Mouse (Mus musculus) inflammation-experienced regulatory T-cells, adult 6 months (primary cell): ENCODE measurements around the gene Urad. TPM values are rescaled to one million over a fixed set of nuclear protein-coding genes. Genes with fewer than 3 reads are reported as not detected.

Experiments
- ATAC-seq: one replicate; pipeline ENCODE4 v1.8.0; 2017
- polyA plus RNA-seq, 3 experiments: library from polyadenylated mRNA; unstranded; fragments of 100-300 nt; shearing (Covaris generic); gene quantifications; one replicate each; pipeline ENCODE4 v1.2.1; 2017

The Urad gene
- polyA plus RNA-seq, 3 experiments from 2014 or later, result not detected

GRCm38 (mm10) chr5:147323237-147323917 is 1.1 kb upstream of the Urad start:
- peak; percentile 70 for ATAC-seq

- ATAC-seq, result peak; percentile 78
Measured at GRCm38 (mm10) chr5:147319653-147320052, 2.6 kb downstream of the Urad start.

- ATAC-seq, result no peak
Measured at GRCm38 (mm10) chr5:147317991-147318390, 4.2 kb downstream of the Urad start.

GRCm38 (mm10) chr5:147317321-147317720 is 4.9 kb downstream of the Urad start:
- no peak for ATAC-seq

- no peak for ATAC-seq
Measured at GRCm38 (mm10) chr5:147315432-147316075, 6.7 kb downstream of the Urad start.

- no peak for ATAC-seq
Measured at GRCm38 (mm10) chr5:147314646-147315431, 7.4 kb downstream of the Urad start.

- no peak for ATAC-seq
Measured at GRCm38 (mm10) chr5:147312830-147313685, 9.2 kb downstream of the Urad start.

GRCm38 (mm10) chr5:147309786-147310185 is 12.5 kb downstream of the Urad start:
- no peak for ATAC-seq

- ATAC-seq, result no peak
Measured at GRCm38 (mm10) chr5:147308451-147308850, 13.8 kb downstream of the Urad start.

- ATAC-seq, result no peak
Measured at GRCm38 (mm10) chr5:147307398-147307785, 14.8 kb downstream of the Urad start.

- ATAC-seq, result no peak
Measured at GRCm38 (mm10) chr5:147306638-147307397, 15.4 kb downstream of the Urad start, which contains the start of gene Cdx2. Cdx2 (minus strand) TSS chr5:147307270.

- ATAC-seq, result no peak
Measured at GRCm38 (mm10) chr5:147305856-147306637, 16.2 kb downstream of the Urad start.

GRCm38 (mm10) chr5:147305166-147305565 is 17.1 kb downstream of the Urad start:
- ATAC-seq, result no peak

GRCm38 (mm10) chr5:147304276-147305155 is 17.7 kb downstream of the Urad start:
- ATAC-seq, result no peak

- no peak for ATAC-seq
Measured at GRCm38 (mm10) chr5:147302746-147303400, 19.4 kb downstream of the Urad start.

GRCm38 (mm10) chr5:147302141-147302540 is 20.1 kb downstream of the Urad start:
- ATAC-seq, result no peak

GRCm38 (mm10) chr5:147301781-147302070 is 20.5 kb downstream of the Urad start:
- ATAC-seq, result no peak

GRCm38 (mm10) chr5:147300917-147301780 is 21.1 kb downstream of the Urad start:
- ATAC-seq, result no peak

GRCm38 (mm10) chr5:147300001-147300363 is 22.3 kb downstream of the Urad start:
- no peak for ATAC-seq
